Mouse (Mus musculus): ENCODE results near the gene Tubd1.

Gene Tubd1

DNA sequence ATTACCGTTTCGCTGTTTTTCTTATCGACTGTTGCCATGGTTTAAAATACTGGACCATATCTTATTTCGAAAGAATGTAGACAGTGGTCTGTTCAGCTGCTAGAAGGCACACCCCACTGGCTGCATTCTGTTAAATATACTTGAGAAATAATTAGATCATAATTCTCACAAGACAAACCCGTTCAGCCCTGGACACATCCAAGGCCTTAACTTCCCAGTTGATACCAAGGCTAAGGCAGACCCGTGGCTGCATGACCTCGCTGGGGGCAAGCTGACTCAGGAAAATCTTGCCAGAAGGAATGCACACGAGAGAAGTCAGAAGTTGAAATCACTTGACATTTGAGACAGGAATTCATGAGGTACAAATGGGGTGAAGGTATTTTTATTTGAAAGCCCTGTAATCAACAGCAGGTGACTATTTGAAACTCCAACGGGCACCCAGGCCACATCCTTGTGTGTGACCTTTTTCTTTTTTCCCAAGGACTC lies 25.5 kb downstream of the Tubd1 start:
- peak; percentile 65 for DNase-seq

DNA sequence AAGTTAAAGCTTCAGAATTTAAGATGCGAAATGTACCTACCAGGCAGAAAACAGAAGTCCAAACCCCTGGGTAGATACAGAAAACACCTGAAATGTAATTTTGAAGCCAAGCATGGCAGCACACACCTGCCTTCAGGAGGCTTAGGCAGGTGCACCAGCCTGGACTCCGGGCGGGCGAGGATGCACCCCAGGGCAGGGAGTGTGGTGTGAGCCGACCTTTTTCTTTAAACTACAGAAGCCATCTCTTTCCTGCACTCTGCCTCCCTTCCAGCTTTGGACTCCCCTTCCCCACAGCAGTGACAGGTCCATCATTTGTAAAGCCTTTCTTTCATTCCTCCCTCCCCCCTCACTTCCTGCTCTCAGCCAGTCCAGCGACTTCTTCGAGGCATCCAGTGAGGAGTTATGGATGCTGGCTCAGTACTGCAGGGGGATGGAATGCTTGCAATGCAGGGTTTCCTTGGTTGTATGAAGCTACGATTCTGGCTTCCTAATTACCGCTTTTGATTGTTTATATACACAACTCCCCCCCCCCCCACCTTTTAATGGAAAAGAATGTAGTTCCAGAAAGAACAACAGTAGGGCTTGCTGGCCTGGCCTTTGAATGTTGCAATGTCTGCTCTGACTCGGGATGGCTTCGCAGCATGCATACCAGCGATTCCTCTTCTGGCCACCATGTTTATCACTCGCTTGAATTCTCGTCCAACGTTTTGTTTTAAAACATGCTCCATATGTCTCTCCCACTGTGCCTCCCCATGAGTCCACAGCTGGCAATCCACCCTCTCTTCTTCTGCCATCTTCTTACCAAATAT lies 26.5 kb downstream of the Tubd1 start:
- peak; percentile 78 for DNase-seq

DNA sequence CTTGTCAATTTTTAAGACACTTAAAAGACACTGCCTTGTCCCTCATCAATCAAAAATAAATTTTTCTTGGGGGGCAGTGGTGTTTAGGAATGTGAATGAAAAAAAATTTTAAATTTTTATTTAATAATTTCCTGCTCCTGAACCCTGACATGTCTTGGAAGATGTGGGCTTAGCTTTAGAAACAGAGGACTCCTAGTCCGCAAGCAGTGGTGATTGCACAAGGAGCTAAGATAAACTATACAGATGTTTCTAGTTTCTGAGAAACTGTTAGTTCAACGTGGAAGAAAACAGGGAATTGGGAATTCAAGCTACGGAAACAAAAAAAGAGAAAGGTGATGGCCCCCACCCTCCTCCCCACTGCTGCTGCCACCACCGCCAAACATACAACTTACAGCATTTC lies 27.1 kb downstream of the Tubd1 start:
- DNase-seq: no peak

DNA sequence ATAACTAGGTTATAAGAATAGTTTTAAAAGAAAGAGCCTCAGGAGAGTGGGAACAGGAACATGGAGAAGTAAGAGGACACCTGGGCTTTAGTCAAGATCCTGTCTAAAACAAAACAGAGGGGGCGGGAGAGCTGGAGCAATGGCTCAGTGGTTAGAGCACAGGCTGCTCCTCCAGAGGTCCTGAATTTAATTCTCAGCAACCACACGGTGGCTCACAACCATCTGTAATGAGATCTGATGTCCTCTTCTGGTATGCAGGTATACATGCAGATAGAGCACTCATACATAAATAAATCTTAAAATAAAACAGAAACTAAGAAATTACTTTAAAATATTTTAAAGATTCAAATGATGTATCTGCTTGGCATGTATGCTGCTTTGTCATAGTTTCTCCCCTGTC lies 27.8 kb downstream of the Tubd1 start:
- no peak for DNase-seq

DNA sequence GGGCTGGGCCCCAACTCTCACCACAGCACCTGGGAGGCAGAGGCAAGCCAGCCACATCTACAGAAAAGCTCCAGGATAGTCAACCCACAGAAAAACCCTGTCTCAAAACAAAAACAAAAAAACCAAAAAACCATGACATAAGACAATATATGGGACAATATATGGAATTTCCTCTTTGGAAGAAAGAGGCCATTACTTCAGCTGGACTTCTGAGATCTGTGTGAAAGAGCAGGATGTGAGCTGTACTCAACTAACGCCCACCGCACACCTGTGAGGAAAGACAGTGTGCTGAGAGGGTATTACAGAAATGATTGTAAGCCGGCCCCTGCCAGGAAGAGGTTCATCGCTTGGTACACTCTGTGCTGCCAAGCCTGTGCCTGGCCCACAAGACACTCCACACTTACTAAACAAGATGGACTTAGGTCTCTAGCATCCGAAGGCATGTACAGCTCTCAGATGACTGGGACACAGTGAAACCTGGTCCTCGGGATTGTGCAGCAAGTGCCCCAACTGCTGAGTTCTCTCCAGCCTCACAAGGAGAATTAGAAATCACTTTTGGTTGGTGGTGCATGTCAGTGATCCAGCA lies 28.9 kb downstream of the Tubd1 start:
- no peak for DNase-seq

DNA sequence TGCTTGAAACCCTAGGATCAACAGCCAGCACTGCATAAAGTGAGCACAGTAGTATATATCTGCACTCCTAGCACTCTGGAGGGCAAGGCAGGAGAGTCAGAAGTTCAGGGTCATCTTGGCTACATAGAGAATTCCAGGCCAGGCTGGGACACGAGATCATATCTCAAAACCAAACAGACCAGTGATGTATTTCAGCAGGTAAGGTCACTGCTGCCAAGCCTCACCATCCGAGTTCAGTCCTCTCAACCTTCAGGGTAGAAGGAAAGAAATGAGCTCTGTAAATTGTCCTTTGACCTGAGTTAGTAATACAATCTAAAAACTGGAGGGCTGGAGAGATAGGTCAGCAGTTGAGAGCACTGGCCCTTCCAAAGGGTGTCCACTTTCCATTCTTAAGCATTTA lies 29.6 kb downstream of the Tubd1 start:
- no peak for DNase-seq

DNA sequence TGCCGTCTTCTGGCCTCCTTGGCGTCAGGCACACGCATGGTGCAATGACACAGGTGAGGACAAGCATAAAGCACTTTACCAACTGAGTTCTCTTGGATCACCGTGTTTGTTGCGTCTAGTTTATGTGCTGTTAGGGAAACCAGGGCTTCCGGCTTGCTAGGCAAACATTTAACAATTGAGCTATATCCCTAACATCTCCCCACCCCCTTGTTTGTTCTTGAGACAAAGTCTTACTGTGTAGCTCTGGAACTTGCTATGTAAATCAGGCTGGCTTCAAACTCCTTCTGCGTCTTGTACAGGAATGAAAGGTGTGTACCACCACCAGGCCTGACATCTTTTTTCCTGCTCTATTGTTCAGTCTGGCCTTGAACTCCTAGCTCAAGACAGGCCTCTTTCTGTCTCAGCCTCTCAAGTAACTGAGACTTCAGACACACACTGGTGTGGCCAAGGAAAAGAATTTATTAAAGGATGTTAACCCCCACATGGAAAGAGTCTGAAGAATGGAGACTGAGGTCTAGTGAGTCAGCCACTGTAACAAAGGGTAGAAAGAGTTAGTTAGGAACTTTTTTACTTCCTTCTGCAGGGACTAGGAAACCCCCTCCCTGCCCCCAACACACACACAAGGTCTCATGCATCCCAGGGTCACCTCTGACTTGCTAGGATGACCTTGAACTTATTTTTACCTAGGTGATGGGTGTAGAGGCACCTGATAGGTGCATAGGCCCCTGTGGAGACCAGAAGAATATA lies 31.0 kb downstream of the Tubd1 start:
- DNase-seq: no peak

DNA sequence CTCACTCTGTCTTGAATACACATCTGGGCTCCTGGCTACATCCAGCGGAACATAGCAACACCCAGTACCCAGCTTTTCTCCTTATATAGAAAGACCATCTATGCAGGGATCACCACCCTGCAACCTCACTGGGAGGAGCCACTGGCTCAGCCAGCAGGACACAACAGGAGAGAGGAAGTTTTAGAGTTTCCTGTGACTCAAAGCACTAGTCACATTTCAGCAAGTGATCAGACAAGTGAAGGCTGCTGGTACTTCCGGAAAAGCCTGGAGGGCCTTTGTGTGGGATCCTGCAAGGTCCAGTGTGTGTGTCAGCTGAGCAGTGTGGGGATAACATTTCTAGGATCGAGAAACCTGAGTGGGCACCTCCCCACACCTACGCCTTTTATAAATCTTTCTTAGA lies 32.4 kb downstream of the Tubd1 start:
- DNase-seq: no peak

DNA sequence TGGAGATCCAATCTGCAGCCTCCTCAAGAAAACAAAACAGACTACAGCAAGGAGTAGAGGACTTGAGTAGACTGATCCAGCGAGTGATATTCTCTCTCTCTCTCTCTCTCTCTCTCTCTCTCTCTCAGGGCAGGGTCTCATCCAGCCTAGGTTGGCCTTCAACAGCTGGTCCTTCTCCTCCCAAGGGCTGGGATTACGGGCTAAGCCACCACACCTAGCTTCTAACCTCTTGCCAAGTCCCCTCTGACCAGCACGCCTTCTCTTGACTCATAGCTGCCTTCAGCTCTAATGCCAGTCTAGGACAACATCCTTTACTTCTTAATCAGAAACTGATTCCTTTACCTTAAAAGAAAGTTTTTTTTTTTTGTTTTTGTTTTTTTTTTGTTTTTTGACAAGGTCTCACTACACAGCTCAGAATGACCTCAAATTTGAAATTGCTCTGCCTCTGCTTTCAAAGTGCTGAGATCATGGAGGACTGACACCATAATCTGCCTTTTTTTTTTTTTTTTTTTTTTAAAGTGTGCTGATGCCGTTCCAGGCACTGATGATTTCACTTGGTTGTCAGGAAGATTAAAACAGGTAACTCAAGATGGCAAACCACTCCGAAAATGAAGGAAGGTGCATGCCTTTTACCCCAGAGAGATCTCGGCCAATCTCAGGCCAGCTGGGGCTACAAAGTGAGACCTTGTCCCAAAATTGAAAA lies 33.5 kb downstream of the Tubd1 start:
- no peak for DNase-seq

DNA sequence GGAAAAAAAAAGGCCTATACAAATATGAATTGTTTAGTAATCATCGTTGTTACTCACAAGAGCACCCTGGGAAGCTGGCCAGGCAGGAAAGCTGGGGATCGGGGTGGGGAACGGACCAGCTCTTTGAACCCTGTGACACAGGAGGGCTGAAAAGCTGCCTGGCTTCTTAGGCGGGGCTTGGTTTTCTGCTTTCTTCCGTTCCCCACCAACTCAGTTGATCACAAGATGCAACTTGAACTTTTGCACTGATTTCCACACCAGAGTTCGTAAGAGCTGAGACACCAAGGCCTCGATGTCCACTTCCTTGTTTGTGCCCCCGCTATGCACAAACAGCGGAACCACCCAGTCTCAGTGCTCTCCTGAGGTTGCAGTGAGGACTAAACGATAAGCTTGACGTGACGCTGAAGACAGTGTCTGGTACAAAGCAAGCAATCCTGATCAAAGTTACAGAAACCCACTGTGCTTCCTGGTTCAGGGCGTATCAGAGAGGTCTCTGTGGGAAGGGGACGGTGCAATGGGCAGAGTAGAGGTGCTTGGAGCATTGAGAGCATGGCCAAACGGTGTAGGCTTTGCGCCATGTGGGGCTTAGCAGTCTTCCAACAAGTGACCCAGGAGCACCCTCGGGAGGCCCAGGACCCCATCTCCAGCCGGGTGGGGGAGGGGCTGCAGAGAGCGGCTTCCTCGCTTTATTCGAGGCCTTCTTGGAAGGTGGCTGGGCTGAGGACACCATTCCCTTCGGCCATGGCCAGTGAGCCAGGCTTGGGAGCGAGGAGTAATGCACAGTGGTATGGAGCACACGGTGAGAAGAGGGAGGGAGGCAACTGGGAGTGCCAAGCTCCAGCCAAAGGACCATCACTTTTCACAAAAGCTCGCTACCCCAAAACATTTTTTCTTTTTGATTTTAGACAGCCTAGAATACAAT lies 34.3 kb downstream of the Tubd1 start:
- no peak for DNase-seq

DNA sequence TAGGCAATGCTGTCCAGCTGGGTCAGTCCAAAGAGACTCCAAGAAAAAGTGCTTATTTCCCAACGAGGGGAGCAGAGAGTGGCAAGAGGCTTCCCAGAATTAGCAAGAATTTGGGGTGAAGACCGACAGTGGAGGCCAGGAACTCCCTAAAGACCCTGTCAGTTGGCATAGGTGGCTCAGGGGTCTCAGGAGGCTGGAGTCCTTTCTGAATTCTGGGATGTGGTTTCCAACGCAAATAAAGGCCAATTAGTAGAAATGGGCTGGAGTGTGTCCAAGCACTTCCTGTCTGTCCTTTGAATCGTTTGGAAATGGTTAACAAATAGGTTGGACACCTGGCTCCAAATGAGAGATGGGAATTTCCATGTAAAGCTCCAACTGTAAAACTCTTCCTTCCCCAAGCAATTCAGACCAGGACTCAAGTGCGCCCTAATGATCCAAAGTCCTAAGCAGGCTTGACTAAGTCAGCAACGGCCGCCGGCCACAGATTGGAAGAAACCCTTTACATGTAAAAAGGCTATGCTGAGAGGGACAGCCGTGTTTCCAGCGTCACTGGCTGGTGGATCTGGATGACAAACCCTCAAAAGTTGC lies 35.0 kb downstream of the Tubd1 start:
- no peak for DNase-seq

DNA sequence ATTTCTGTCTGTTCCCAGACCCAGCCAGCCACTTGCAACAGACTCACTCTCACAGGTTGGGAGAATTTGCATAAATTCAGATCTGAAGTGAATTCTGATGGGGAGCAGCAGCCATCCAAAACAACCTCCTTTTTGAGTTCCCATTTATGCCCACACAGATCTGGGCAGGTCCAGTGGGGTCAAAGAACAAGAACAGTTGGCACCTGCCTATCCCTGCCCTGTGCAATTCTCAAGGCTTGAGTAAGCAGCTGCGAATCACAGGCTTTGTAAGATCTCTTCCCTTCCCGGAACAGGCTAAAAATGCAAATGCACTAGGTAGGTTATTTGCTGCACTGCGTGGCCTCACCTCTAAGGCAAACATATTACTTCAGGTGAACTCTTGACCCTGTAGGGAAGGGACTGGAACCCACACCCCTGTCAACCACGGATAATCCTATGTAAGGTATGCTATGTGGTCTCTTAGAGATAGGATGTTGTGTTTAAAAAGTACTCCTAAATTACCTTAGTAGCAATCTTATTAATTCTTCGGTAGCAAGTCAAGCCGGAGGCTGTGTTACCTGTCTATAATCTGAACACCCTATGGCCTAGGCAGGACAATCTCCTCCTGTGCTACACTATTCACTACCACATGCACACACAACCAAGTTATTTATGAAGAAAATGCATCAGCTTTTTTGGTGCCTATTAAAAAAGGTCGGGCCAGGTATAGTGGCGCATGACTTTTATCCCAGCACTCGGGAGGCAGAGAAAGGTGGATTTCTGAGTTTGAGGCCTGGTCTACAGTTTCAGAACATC lies 35.7 kb downstream of the Tubd1 start:
- no peak for DNase-seq

DNA sequence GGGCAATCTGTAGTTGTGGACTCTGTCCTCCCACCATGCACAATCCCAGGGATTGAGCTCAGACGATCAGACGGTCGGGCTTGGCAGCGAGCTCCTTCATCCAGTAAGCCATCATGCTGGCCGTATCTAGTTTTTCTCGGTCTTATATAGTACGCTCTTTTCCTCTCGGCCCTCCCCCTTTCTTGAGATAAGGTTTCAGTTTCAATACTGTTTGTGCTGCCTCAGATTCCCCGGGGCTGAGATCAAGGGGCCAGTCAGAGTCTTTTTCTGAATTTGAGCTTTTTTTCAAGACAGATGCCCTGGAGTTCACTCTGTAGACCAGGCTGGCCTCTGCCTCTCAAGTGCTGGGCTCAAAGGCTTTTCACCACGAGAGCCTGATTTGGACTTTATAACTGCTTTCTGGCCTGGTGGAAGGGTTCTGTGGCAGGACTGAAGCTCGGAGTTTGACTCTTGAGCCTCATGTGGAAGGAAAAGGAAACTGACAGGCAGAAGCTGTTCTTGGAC lies 36.5 kb downstream of the Tubd1 start:
- peak; percentile 46 for DNase-seq

DNA sequence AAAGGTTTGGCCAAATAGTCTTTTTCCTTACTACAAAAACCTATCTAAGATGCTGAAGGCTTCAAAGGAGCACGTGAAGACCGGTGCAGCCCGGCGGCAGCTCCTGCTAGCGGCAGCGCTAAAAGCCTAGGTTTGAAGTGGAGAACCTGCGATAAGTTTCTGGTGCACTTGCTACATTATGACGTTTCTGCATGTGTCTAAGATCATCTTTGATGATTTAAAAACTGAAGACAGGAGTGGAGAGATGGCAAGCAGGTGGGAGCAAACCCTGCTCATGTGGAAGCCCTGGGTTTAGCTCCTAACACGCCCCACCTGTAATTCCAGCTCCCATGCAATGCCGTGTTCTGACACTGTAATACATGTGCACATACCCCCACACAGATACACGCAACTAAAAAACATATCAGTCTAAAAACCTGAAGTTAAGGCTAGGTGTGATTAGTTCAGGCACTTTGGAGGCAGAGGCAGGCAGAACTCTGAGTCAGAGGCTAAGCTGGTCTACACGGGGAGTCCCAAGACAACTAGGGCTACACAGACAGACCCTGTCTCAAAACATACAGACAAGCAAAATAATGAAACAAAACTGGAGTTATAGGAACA lies 37.3 kb downstream of the Tubd1 start:
- DNase-seq: no peak

DNA sequence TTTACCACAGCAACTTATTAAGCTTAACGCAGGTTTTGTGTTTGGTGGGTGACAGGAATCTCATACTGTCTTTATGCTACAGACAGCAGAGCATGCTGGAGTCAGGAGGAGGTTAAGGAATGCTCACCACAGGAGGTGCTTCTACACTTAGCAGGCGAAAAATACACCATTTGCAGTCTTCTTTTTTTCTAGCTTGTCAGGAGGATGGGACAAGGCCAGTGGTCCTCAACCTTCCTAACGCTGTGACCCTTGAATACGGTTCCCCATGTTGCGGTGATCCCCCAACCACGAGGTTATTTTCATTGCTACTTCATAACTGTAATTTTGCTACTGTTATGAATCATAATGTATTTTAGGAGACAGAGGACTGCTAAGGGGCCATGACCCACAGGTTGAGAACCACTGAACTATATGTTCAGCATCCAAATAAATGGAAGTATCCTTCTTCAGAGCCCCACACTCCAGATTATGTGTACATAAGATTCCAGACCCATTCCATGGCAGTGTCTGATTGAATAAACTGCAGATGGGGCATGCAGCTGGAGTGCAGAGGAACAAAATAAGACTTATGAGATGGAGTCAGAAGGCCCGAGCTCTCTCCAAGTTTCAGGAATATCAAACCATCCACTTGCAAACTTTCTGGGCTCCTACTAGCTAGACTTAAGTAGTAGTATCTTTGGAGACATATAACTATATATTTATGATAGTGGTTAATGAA lies 37.9 kb downstream of the Tubd1 start:
- DNase-seq: no peak

DNA sequence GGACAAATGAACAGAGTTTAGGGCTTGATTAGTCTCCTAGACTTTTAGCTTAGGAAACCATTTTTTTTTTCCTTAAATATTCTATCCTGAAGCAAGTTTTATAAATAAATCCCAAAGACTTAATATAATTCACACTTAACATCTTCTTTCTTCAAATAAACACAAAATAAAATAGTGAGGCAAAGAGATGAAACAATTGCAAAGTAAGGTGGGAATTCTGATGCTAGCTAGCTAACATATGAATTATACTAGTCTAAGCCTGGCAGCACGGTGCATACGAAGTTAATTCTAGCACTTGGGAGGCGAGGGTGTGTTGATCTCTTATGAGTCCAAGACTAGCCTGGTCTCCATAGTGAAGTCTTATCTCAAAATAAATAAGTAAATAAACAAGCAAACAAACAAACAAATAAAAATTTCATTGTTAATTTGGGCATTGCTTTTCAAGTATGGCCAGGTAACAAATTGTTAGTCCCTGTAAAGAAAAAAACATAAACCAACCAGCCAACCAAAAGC lies 38.6 kb downstream of the Tubd1 start:
- DNase-seq: no peak

DNA sequence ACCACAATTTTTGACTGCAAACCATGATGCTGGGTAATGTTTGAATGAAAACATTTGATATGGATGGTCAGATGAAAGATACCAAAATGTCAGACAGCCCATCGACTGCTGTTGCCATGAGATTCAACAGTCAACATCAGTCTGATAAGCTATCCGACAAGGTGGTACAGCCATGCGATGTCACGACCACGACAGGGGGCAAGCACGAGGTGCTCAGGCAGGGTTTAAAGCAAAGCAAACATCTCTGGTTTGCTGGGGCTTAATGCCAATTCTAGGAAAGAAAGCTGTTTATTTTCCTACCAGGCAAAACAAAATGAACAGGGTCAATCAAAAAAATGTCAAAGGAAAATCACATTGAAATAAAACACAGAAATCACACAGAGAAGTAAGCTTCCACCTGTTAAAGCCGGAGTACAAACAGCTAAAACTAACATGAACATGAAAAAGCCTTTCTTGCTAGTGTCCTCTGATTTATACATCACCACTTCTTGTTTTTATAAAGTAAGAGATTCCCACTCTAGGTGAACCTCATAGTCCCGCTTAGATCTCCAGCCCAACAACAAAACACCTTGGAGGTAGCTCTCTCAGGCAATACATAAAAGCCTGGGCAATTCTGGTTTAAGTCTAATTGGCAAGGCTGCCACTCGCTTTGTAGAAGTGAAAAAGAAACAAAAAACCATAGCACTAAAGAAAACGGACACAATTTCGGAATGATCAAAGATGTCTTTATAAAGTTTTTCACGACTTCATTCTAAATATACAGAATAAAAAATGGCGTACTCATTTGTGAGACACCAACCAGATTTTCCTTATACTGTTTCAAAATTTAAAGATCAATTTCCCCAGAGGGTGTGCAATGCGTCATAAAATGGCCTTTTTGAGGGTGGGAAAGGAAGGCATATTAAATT lies 39.5 kb downstream of the Tubd1 start:
- DNase-seq: no peak
